Mouse (Mus musculus) cerebellum, adult 2 months (tissue): ENCODE measurements around the gene Slc25a36.

Source experiments
- CTCF ChIP-seq: fragments of 200-500 bp; IDR thresholded peaks from 2 replicates; pipeline ENCODE4 v1.5.1; 2011; ENCODE audit warnings: low read depth, mild to moderate bottlenecking, control low read depth, low read length, moderate library complexity, borderline replicate concordance; ENCODE audit not compliant: insufficient read depth
- POLR2A ChIP-seq: fragments of 200-500 bp; IDR thresholded peaks from 2 replicates; pipeline ENCODE4 v1.6.1; 2011; ENCODE audit warnings: low read length, control low read depth, borderline replicate concordance; ENCODE audit not compliant: insufficient read depth

DNA sequence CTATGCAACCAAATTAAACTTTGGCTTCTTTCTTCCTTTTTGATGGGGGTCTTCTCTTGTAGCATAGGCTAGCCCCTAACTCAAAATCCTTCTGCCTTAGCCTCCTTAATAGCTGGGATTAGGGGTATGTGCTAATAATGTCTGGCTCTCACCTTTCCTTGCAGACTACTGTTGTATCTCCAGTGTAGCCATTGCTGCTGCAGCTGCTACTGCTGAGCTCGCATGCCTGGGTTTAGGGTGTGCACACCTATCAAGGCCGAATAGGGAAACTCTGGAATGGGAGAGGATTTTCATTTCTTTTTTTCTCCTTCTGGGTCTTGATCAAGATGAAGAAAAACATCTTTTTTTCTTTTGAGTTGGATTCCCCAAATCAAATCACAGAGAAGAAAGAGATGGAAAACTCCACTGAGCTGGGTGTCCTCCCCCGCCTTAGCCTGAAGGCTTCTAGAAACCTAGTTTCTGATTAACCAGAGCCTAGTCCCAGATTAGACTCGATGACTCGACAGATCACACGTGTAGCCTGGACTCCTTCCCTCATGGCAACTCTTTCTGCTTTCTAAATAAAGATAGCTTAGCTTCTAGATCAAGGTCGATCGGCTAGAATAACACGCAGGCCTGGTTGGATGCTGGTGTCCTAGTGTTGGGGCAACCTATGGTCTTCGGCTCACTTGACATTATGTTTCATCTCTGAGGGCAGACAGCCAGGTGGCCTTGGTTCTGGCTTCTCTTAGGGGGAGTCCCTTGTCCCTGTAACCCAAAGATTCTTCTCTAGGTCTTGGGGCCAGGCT is 29.4 kb upstream of the Slc25a36 start:
- TF ChIP-seq CTCF: no peak
- no peak for TF ChIP-seq POLR2A
